Mouse (Mus musculus) ZHBTc4 (cell line): ENCODE results near the gene Gm10490.
"Not testable (repeated sequence)": the region's sequence is repeated elsewhere in the genome, so short reads cannot be mapped to it uniquely, and the experiment has no call there.

ENCODE experiments used
- DNase-seq: peaks from one replicate; pipeline ENCODE4 v3.0.0-alpha.2; 2011; ENCODE audit warnings: low read depth, low spot score

The Gm10490 gene

GRCm38 (mm10) chrX:7909242-7909641 is at the start of gene Gm10490:
Gene Gm10490 (plus strand): TSS chrX:7909542.
- DNase-seq: not testable (repeated sequence)

DNA sequence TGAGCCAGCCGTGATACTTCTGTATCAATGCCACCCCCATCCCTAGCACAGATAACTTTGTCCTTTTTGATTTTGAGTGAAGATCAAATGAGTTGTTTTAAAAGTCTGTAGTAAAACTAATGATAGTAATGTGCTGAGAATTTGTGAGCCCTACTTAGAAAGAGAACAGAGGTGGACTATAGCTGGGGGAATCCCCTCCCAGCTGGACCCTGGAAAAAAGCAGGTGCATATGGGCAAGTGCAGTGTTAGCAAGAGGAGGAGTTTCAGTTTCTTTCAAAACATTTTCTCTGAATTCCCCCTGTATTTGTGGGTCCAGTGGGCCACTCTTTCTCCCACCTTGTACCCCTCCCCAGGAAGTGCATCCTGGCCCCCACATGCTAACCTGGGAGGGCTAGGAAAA is 46.2 kb upstream of the Gm10490 start:
- no peak for DNase-seq

GRCm38 (mm10) chrX:7864551-7864950 is 44.8 kb upstream of the Gm10490 start:
- no peak for DNase-seq

GRCm38 (mm10) chrX:7865343-7865742 is 44.0 kb upstream of the Gm10490 start:
- DNase-seq: no peak

- no peak for DNase-seq
Measured at GRCm38 (mm10) chrX:7865786-7866185, 43.6 kb upstream of the Gm10490 start.

GRCm38 (mm10) chrX:7867141-7867540 is 42.2 kb upstream of the Gm10490 start:
- DNase-seq: no peak

- no peak for DNase-seq
Measured at GRCm38 (mm10) chrX:7868506-7868905, 40.8 kb upstream of the Gm10490 start.

DNA sequence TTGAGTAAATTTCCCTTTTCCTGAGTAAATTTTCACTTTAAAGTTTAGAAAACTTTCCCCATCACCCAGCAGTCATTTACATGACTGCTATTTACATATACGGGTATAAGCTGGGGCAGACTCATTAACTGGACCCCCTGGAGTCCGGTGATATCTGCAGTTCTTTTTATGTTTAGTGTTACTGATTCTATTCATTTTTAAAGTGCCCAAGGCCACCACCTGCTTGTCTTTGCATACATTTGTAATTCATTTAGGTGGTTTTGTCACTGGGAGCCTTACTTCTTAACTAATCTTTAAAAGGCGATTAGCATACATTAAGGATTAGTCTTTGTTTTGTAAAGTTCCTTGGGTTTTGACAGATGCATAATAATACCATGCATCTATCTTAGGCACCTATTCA is 39.5 kb upstream of the Gm10490 start:
- peak; percentile 66 for DNase-seq

DNA sequence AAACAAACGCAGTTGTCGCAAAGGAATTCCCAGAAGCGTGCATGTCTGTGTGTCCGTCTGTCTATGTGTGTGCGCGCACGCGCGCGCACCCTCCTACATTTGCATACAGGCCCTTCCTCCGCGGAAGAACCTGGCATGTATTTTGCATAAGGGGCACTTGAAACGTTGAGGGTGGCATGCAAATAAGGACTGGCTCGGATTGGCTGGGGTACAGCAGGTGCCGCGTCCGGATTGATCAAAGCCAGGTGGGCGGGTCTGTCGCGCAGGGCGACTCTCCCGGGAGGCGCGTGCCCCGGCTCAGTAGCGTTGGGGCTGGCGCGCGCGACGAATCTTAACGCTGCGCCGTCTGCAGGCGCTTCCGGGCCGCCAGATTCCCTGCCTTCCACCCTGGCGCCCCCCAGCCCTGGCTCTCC is 31.3 kb upstream of the Gm10490 start, which contains the start of gene Pim2:
Gene Pim2, plus strand, starts transcription at position 256 of the 413 bp plus-strand sequence.
- DNase-seq: peak; percentile 95

- no peak for DNase-seq
Measured at GRCm38 (mm10) chrX:7878495-7878894, 30.8 kb upstream of the Gm10490 start.

DNA sequence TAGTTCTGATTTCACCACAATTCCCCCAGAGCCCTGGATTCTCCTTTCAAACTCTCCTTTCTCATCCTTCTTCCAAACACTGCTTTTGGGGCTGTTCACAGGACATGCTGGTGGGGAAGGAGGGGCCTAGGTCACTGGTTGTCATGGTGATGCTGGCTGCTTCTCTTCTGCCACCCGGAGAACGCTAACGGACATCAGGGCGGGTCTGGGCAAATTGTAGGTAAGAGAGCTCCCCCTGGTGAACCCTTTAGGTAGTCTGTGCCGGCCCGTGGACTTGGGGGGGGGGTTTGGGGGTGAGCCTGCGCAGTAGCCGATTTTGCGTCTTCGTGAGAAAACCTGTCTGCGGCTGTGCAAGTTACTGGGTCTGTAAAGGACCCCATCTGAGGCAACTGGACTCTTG is 29.5 kb upstream of the Gm10490 start:
- DNase-seq: peak; percentile 90

DNA sequence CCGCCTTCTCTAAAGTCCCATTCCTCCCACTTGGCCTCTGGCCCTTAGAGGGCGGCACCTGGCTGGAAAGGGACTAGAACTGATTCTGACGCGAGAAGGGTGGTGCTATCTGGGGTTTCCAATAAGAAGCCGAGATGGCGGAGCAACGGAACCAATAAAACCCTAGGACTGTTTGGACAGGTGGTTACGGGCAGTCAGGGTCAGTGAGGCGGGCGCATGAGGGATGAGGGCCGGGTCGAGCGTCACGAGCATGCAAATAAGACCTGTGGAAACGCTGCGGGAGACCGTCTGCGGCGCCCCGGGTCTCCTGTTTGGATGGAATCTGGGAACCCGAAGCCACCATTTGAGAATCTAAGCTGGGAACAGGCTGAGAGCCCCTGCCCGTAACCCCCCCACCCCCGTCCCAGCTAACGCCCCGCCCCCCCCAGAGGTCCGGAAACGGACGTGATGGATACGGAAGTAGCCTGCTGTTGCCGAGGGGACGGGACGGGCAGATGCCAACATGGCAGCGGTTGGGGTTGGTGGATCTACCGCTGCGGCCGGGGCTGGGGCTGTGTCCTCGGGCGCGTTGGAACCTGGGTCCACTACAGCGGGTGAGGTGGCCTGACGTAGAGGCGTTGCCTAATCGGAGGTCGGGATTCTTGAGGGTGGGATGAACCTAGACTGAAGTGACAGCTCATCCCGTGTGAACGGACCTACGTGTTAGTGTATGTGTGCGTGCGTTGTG is 25.3 kb upstream of the Gm10490 start, which contains the start of gene Slc35a2:
Gene Slc35a2, plus strand, starts transcription at position 188 of the 727 bp plus-strand sequence.
- peak; percentile 89 for DNase-seq

- DNase-seq: peak; percentile 21
Measured at GRCm38 (mm10) chrX:7898211-7898610, 11.1 kb upstream of the Gm10490 start.

- DNase-seq: peak; percentile 94
Measured at GRCm38 (mm10) chrX:7898880-7899874, 10.2 kb upstream of the Gm10490 start, which contains the start of the genes Pqbp1 and Timm17b. Gene Pqbp1 (minus strand): TSS chrX:7899269. Gene Timm17b (plus strand): TSS chrX:7899357.

DNA sequence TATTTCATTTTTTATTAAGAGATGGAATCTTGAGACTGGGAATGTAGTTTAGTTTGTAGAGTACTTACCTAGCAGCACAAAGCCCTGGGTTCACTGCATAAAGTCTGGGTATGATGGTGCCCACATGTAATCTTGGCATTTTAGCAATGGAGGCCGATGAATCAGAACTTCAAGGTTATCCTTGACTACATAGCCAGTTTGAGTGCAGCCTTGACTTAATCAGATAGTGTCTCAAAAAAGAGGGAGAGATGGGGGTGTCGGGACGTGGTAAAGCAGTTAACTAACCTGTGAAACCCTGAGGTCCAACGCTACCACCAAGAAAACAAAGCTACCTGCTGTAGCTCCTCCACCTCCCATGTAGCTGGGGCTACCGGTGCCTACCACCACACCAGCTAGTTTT is 4.9 kb upstream of the Gm10490 start:
- no peak for DNase-seq

DNA sequence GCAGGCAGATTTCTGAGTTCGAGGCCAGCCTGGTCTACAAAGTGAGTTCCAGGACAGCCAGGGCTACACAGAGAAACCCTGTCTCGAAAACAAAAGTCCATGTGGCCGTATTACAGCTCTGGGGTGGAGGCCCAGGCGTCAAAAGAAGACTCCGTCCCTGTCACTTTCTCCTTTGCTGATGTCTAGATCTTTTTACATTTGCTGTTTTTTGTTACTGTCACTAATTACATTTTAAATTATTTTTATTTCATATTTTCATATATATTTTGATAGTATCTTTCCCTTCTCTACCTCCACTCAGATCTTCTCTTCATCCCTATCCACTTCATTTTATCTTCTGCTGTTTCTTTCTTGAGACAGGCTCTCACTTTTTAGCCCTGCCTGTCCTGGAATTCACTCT is 1.6 kb upstream of the Gm10490 start, which contains the start of gene Gm10491:
Gene Gm10491, minus strand, starts transcription at position 101 of the 400 bp plus-strand sequence.
- DNase-seq: no peak

DNA sequence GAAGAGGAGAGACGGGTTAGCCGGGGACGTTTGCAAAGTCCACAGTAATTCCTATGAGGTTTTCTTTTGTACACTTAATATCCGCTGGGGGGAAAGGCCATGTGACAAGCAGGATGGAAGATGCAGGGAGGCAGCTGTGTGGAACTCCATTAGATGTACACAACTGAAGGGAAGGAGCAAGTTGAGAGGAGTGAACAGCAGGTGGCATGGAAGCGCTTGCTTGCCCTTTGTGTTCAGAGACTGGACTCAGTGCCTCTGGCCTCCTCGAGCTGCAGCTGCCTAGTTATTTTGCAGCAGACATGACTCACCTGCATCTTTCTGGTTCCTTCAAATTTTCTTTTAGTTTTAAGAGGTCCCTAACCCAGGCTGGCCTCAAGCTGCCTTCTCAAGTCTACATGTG is 1.1 kb downstream of the Gm10490 start:
- DNase-seq: peak; percentile 16

DNA sequence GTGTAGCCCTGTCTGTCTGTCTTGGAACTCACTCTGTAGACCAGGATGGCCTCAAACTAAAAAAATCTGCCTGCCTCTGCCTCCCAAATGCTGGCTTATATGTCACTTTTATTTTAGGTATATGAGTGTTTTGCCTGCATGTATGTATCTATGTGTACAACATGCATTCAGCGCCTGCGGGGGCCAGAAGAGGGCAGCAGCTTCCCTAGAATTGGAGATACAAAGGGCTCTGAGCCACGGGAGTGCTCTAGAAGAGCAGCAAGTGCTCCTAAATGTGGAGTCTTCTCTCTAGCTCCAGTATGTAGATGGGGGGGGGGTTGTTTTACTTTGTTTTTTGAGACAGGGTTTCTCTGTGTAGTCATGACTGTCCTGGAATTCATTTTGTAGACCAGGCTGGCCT is 6.3 kb downstream of the Gm10490 start:
- DNase-seq: peak; percentile 26

DNA sequence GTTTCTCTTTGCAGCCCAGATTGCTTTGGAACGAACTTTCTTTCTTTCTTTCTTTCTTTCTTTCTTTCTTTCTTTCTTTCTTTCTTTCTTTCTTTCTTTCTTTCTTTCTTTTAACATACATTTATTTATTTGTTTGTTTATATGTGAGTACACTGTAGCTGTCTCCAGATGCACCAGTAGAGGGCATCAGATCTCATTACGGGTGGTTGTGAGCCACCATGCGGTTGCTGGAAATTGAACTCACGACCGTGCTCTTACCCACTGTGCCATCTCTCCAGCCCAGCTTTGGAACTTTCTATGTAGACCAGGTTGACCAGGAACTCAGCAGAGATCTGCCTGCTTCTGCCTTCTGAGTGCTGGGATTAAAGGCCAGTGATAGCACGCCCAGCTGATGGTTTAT is 8.6 kb downstream of the Gm10490 start:
- DNase-seq: peak; percentile 43

DNA sequence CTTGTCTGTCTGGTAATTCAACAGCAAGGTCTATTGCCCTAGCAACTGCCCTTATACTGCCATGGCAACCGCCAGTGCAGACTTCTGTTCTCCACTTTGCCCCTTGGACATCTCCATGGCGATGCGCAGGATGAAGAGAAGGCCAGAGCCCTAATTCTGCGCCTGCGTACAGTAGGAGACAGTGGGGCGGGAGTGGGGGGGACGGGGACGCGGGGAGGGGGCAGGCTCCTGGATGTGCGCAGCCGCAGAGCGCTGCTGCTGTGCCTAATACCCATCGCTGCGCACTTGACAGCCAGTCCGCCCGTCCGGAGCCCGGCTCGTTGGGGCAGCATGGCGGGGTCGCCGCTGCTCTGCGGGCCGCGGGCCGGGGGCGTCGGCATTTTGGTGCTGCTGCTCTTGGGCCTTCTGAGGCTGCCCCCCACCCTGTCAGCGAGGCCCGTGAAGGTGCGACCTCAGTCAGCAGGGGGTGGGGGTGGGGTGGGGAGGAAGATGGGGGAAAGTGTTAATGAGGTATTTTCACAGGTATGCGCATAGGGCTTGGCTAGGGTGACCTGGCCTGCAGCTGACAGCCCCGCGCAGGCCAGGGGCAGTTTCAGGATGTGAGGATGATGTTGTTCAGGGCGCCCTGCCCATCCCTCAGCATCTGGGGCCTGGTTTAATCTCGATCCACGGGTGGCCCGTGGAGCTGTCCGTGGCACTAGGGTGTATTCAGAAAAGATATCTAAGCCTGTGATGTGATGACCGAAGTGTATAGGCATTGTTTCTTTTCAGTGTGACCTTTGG is 10.4 kb downstream of the Gm10490 start, which contains the start of gene Pcsk1n:
Gene Pcsk1n, plus strand, starts transcription at position 222 of the 783 bp plus-strand sequence.
- peak; percentile 65 for DNase-seq

GRCm38 (mm10) chrX:7922032-7922431 is 12.7 kb downstream of the Gm10490 start:
- peak; percentile 62 for DNase-seq
